Mouse (Mus musculus) gastrocnemius, postnatal 10 days (tissue): ENCODE data around the gene Olfr772. TPM values are rescaled to one million over a fixed set of nuclear protein-coding genes. Genes with fewer than 3 reads are reported as not detected.
"Not testable (repeated sequence)": the region's sequence is repeated elsewhere in the genome, so short reads cannot be mapped to it uniquely, and the experiment has no call there.

Experiments used
- DNase-seq: peaks from one replicate; pipeline ENCODE4 v3.0.0; 2021; ENCODE audit warnings: mixed read lengths
- long read RNA-seq, 2 experiments: library from polyadenylated mRNA; stranded (forward); transcript quantifications; one replicate each; pipeline ENCODE4 v2.0.0; 2021
- total RNA-seq, 2 experiments: library from RNA; stranded (reverse); gene quantifications; 2 replicates each; pipeline ENCODE4 v1.2.3; 2021

The Olfr772 gene
- not detected for total RNA-seq
- long read RNA-seq, experiment 1: 0 reads
- long read RNA-seq, experiment 2: 0 reads

DNA sequence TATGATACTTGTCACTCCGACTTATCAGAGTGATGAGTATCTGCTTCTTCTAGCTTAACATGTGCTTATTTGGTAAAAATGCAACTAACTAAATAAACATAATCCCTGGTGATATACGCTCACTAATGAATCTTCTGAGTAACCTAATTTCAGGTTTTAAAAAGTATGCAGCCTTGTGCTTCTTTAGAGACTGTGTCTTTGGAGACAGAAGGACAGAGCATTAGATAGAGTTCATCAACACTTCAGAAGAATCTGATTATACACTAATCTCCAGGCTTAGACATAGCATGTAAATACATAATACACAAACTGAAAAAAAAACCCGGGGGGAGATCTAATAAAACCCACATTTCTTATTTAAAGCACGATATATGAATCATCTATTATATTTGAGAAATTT is at the start of gene Olfr772:
Gene Olfr772 (minus strand): TSS at position 101 of the 400 bp plus-strand sequence.
- not testable (repeated sequence) for DNase-seq

GRCm38 (mm10) chr10:129187319-129187718 is 9.6 kb upstream of the Olfr772 start, which contains the start of gene Olfr773:
Gene Olfr773, minus strand, starts transcription at chr10:129187419.
- DNase-seq: not testable (repeated sequence)

GRCm38 (mm10) chr10:129164651-129165050 is 13.1 kb downstream of the Olfr772 start, which contains the start of gene Olfr771:
Gene Olfr771, minus strand, starts transcription at chr10:129164751.
- no peak for DNase-seq

DNA sequence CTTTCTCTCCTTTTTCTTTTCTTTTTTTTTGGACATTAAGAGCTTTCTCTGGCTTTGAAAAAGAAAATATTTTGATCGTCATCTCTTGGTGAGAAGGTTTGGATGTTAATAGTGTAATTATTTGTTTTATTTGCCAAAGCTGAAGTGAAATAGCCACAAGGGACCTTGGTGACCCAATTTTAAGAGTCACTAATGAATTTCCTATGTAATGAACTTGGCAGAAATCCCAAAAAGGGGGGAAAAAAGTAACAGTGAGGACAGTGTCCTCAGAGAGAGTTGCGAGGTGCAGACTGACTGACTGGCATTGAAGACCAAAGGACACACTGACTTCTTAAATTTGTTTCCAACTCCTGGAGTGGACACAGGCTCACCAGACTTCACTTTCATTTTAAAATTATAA is 38.8 kb downstream of the Olfr772 start, which contains the start of gene Olfr770:
Gene Olfr770 (minus strand): TSS at position 101 of the 400 bp plus-strand sequence.
- no peak for DNase-seq

Other genes starting within 250 kb of the Olfr772 start
- 100 to 1,000 TPM; 125 to 127 TPM for gene Itga7, start 244.1 kb downstream of the Olfr772 start, total RNA-seq
- gene Mettl7b, start 216.9 kb downstream of the Olfr772 start, total RNA-seq: under 1 TPM in 1 of 2 experiments, not detected in 1; 0.19 TPM
- not detected for gene Olfr9, start 188.5 kb downstream of the Olfr772 start, total RNA-seq
- gene Olfr763, start 167.1 kb downstream of the Olfr772 start, total RNA-seq: not detected
- gene Olfr764-ps1, start 138.0 kb downstream of the Olfr772 start, total RNA-seq: not detected
- gene Olfr765, start 127.9 kb downstream of the Olfr772 start, total RNA-seq: not detected
- not detected for gene Olfr766-ps1, start 108.9 kb downstream of the Olfr772 start, total RNA-seq
- not detected for gene Olfr767, start 95.0 kb downstream of the Olfr772 start, total RNA-seq
- gene Olfr768, start 78.5 kb downstream of the Olfr772 start, total RNA-seq: not detected
- gene Olfr769, start 60.1 kb downstream of the Olfr772 start, total RNA-seq: not detected
- not detected for gene Olfr770, start 38.9 kb downstream of the Olfr772 start, total RNA-seq
- not detected for gene Olfr771, start 13.2 kb downstream of the Olfr772 start, total RNA-seq
- gene Olfr773, start 9.5 kb upstream of the Olfr772 start, total RNA-seq: not detected
- gene Olfr774, start 58.3 kb upstream of the Olfr772 start, total RNA-seq: not detected
- gene Olfr775, start 70.5 kb upstream of the Olfr772 start, total RNA-seq: not detected
- gene Olfr776, start 81.2 kb upstream of the Olfr772 start, total RNA-seq: not detected
- not detected for gene Olfr777, start 93.6 kb upstream of the Olfr772 start, total RNA-seq
- gene Olfr780, start 140.2 kb upstream of the Olfr772 start, total RNA-seq: not detected
- gene Olfr781, start 150.9 kb upstream of the Olfr772 start, total RNA-seq: not detected
- not detected for gene Olfr782, start 170.9 kb upstream of the Olfr772 start, total RNA-seq
- not detected for gene Olfr784, start 206.2 kb upstream of the Olfr772 start, total RNA-seq
- not detected for gene Olfr785, start 227.5 kb upstream of the Olfr772 start, total RNA-seq
- gene Olfr786, start 249.4 kb upstream of the Olfr772 start, total RNA-seq: not detected